Mouse (Mus musculus) stomach, postnatal 0 days (tissue): ENCODE data around the gene Atp2b2. TPM values are rescaled to one million over a fixed set of nuclear protein-coding genes. Genes with fewer than 3 reads are reported as not detected.

Experiments
- ATAC-seq: fragments of 200-750 bp; cut with Nextera tagmentation; 2 replicates; pipeline ENCODE4 v1.8.0; 2017; ENCODE audit not compliant: low FRiP score, low TSS enrichment
- DNase-seq: peaks from one replicate; pipeline ENCODE4 v3.0.0-alpha.2; 2016; ENCODE audit warnings: low spot score
- H3K27ac ChIP-seq: fragments of 300-500 bp; sonication (generic); replicated peaks from 2 replicates; pipeline ENCODE4 v1.5.1; 2014; ENCODE audit warnings: mild to moderate bottlenecking, control low read depth
- H3K27me3 ChIP-seq: fragments of 300-500 bp; sonication (generic); 2 replicates; pipeline ENCODE4 v1.6.1; 2014; ENCODE audit warnings: low read length; ENCODE audit not compliant: control insufficient read depth, insufficient read depth
- H3K36me3 ChIP-seq: fragments of 300-500 bp; sonication (generic); 2 replicates; pipeline ENCODE4 v1.6.1; 2014; ENCODE audit warnings: low read length, mixed read lengths; ENCODE audit not compliant: control insufficient read depth, insufficient read depth
- H3K4me1 ChIP-seq: fragments of 300-500 bp; sonication (generic); replicated peaks from 2 replicates; pipeline ENCODE4 v1.6.1; 2014; ENCODE audit warnings: antibody characterized with exemption; ENCODE audit not compliant: control insufficient read depth, insufficient read depth
- H3K4me2 ChIP-seq: fragments of 300-500 bp; sonication (generic); replicated peaks from 2 replicates; pipeline ENCODE4 v1.6.1; 2014; ENCODE audit warnings: low read depth, mild to moderate bottlenecking, control low read depth, moderate library complexity
- H3K4me3 ChIP-seq: fragments of 300-500 bp; sonication (generic); 2 replicates; pipeline ENCODE4 v1.5.1; 2014; ENCODE audit warnings: low read depth, low read length, control low read depth
- H3K9ac ChIP-seq: fragments of 300-500 bp; sonication (generic); 2 replicates; pipeline ENCODE4 v1.6.1; 2014; ENCODE audit warnings: mild to moderate bottlenecking, low read length, control low read depth, mixed read lengths
- H3K9me3 ChIP-seq: fragments of 300-500 bp; sonication (generic); 2 replicates; pipeline ENCODE4 v1.6.1; 2016; ENCODE audit warnings: low read length; ENCODE audit not compliant: control insufficient read depth
- CTCF ChIP-seq: IDR thresholded peaks from 2 replicates; pipeline ENCODE4 v1.5.1; 2016; ENCODE audit warnings: antibody characterized with exemption, low read depth, mild to moderate bottlenecking, moderate library complexity
- EP300 ChIP-seq: optimal IDR thresholded peaks from 2 replicates; pipeline ENCODE3; 2016; ENCODE audit warnings: antibody characterized with exemption
- WGBS: fragments of 180-500 bp; shearing (Covaris S2); extraction: QIAGEN DNeasy Blood & Tissue Kit; methylation state at CpG from one replicate; pipeline ENCODE4 v1.1.7; 2014; 5-methylcytosine and 5-hydroxymethylcytosine counted together
- polyA plus RNA-seq: library from polyadenylated mRNA; unstranded; fragments of >200 nt; fragmentation: Nextera tagmentation; extraction: Ambion mirVana; gene quantifications from 2 replicates; pipeline ENCODE4 v1.2.1, GENCODE M21; 2015

The Atp2b2 gene
- polyA plus RNA-seq, 1 experiment from 2014 or later = 0.33 TPM

DNA sequence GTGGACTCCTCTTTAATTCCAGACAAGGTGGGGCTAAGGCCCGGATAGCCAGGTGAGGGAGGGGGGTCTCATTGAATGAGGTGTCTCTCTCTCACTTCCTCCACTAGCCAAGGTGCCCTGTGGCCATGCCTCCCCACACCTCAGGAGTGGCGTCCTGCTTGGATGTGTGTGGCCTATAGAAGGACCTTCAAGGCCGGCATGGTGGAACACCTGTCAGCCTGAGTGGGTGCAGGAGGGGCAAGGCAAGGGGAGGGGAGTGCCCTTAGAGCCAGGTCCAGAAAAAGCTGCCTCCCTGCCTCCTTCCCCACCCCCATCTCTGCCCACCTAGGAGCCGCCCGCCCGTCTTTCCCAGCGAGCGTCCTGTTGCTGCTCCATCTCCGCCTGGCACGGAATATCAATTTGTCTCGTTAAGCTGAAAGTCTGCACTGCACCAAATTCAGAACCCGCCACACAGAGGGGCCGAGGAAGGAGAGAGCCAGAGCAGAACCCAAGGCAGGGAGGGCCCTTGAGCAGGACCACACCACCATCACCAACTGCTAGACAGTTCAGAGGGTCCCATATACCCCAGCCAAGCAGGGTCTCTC is 150.2 kb downstream of the Atp2b2 start:
- TF ChIP-seq CTCF (no peak), EP300 (no peak)
- DNase-seq (no peak), ATAC-seq (no peak)
- no peaks in the 10 kb centered on the region for H3K4me1 ChIP-seq
- no peaks in the 10 kb centered on the region for H3K36me3 ChIP-seq
- H3K9ac ChIP-seq = no peak overlapping the region
- WGBS = 53% methylated on average over 13 of the region's 13 CpGs
- peaks cover 2% of the 10 kb centered on the region; the same call in 1 of the 2 replicates for H3K27me3 ChIP-seq
- H3K4me3 ChIP-seq = no peak overlapping the region
- H3K4me2 ChIP-seq = no peak overlapping the region
- H3K9me3 ChIP-seq = no peaks in the 10 kb centered on the region
- H3K27ac ChIP-seq = no peak overlapping the region

DNA sequence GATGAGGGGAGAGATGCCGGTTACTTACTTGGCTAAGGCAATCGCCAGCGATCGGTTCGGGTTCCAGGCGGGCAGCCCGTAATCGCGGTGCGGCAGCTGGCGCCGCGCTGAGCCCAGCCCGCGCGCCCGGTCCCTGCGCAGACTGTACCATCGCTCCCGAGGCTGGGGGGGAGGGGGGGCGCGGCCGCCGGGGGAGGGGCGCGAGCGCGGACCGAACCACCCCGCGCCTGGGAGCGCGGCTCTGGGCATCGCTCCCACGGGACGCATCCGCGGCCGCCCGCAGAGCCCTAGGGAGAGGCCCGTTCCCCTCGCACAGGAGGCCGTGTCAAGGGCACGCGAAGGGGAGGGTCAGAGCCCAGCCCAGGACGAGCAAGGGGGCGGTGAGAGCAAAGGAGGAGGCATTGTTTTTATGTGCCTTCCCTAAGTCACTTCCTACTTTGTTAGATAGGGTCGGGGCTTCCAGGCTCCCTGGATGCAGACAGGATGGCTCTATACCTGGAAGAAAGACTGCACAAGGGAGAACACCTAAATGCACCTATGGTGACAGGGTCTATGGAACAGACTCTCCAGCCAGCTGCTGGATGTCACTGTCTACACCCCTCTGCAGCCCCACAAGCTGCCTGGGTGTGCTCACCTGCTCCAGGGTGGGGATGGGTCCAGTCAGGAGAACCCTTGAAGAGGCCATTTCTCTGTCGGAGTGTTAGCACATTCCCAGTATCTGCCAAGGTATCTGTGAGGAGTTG is 151.0 kb downstream of the Atp2b2 start:
- no peak for TF ChIP-seq EP300
- TF ChIP-seq CTCF = no peak
- Histone ChIP-seq H3K27ac (no peak overlapping the region), H3K27me3 (peaks cover 2% of the 10 kb centered on the region; the same call in 1 of the 2 replicates), H3K36me3 (no peaks in the 10 kb centered on the region), H3K4me1 (no peaks in the 10 kb centered on the region), H3K9ac (no peak overlapping the region), H3K4me2 (peak overlapping the region; percentile 46), H3K4me3 (peak overlapping the region; percentile 27), H3K9me3 (no peaks in the 10 kb centered on the region)
- 0 out of 2 replicates have a peak, but pooled peaks have one; percentile 24 for ATAC-seq
- DNase-seq = peak; percentile 25
- WGBS = 2% methylated on average over 32 of the region's 49 CpGs

DNA sequence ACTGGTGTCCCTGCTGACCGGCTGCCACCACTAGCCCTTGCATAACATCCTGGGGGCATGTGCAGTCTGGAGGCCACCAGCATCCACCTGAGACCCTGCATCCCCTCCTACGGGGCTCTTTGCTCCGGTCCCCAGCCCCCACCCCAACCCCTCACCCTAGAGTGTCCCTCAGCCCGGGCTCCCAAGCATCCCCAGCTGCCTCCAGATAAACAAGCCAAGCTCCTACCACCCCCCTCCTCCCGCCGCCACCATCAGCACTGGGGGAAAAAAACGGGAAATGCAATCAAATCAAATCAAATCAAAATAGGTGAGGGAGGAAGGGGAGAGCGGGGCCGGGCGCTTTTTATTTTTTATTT is 151.6 kb downstream of the Atp2b2 start:
- H3K9ac ChIP-seq = no peak overlapping the region
- WGBS = 2% methylated on average over 10 of the region's 10 CpGs
- H3K36me3 ChIP-seq = no peaks in the 10 kb centered on the region
- no peak for DNase-seq
- peak overlapping the region; percentile 46 for H3K4me2 ChIP-seq
- ATAC-seq = no peak
- peak overlapping the region; percentile 27 for H3K4me3 ChIP-seq
- no peaks in the 10 kb centered on the region for H3K9me3 ChIP-seq
- peaks cover 2% of the 10 kb centered on the region; the same call in 1 of the 2 replicates for H3K27me3 ChIP-seq
- TF ChIP-seq CTCF = no peak
- TF ChIP-seq EP300 = no peak
- H3K27ac ChIP-seq = no peak overlapping the region
- no peaks in the 10 kb centered on the region for H3K4me1 ChIP-seq

DNA sequence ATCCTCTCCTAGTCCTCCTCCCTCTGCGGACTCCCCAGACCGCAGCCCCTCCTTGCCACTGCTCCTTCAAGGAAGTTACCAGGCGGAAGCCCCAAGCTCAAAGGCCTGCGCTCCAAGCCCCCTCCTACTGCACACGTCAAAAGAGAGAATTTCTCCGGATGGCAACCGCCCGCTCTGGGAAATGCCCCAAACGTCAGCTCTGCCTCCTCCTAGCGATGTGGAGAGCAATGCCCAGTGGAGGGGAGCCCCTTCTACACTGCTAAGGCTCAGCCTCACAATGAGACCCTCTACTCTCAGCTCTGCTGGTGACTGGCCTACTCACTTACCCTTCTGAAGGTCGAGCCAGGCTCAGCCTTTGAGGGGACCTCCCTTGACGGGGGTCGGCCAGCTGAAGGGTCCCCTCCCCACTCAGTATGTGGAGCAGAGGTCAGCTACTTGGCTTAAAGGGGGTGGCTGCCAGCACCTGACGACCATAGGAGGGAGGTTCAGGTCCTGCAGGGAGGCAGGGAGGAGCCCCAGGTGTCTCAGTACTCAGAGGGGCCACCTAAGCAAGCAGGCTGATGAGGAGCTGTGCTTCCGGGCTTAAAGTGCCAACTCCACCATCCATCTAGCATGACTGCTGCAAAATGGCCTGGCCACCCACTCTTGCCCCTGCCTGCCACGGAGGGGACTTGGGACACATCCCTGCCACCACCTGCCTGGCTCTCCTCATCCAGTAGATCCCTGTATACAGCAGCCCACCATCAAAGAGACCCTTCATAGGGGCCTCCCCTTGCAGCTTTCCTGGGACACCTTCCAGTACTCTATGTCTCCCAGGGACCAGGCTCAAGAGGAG is 152.2 kb downstream of the Atp2b2 start:
- Histone ChIP-seq H3K9me3 (no peaks in the 10 kb centered on the region), H3K9ac (no peak overlapping the region), H3K4me1 (no peaks in the 10 kb centered on the region), H3K27ac (no peak overlapping the region), H3K4me3 (no peak overlapping the region), H3K36me3 (no peaks in the 10 kb centered on the region), H3K4me2 (peak overlapping the region; percentile 46; the same call in 1 of the 2 replicates), H3K27me3 (peaks cover 2% of the 10 kb centered on the region; the same call in 1 of the 2 replicates)
- DNase-seq (no peak), ATAC-seq (no peak)
- 18% methylated on average over 16 of the region's 16 CpGs for WGBS
- no peak for TF ChIP-seq CTCF
- no peak for TF ChIP-seq EP300

DNA sequence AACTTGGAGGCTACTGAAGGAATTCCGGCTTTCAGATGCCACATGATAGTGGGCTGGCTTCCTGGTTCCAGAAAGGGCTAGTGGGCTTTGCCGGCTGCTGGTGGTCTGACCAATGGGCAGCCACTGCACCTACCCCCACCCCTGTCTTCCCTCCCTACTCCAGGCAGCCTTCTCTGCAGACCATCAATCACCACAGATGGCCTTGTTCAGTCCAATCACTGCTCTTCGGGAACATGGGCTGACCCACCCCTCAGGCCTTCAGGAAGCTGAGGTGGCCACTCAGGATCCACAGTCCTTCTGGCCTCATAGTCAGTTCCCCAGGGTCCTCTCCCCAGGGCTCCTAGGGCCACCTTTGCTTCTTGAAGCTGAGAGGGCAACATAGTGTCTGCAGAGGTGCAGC is 153.2 kb downstream of the Atp2b2 start:
- Histone ChIP-seq H3K9me3 (no peaks in the 10 kb centered on the region), H3K4me1 (no peaks in the 10 kb centered on the region), H3K36me3 (no peaks in the 10 kb centered on the region), H3K27me3 (peaks cover 2% of the 10 kb centered on the region; the same call in 1 of the 2 replicates), H3K4me3 (no peak overlapping the region), H3K4me2 (no peak overlapping the region), H3K9ac (no peak overlapping the region), H3K27ac (no peak overlapping the region)
- no peak for ATAC-seq
- DNase-seq = no peak
- TF ChIP-seq CTCF (no peak), EP300 (no peak)
- 50% methylated on average over 3 of the region's 3 CpGs for WGBS
